Mouse (Mus musculus): Measurements from ENCODE around the gene Zbed4. TPM values are rescaled to one million over a fixed set of nuclear protein-coding genes. Genes with fewer than 3 reads are reported as not detected.
A peak's percentile ranks its signal among the peaks of the same experiment; 100 is the strongest.
"Not testable (repeated sequence)": the region's sequence is repeated elsewhere in the genome, so short reads cannot be mapped to it uniquely, and the experiment has no call there.

Zbed4 gene
- total RNA-seq (2021) = 1 to 10 TPM; 8.1 to 8.8 TPM

- intact Hi-C loops (cut with DNase I) = loop anchor here (1.0 to 5.0 kb wide), 2 partner anchors 18 to 66 kb away; partner anchors contain the start of genes Alg12 and Creld2
Observed at GRCm38 (mm10) chr15:88751564-88752402, at the start of gene Zbed4. Zbed4 (plus strand) TSS chr15:88751660.

GRCm38 (mm10) chr15:88702501-88702900 lies 49.0 kb upstream of the Zbed4 start:
- no peak for DNase-seq (ENCODE audit: low spot score)
- intact Hi-C loops (cut with DNase I) = no loop called here

More at GRCm38 (mm10) chr15:88751564-88752402, at the start of gene Zbed4:
- no peak for DNase-seq (ENCODE audit: low spot score)

- no peak for DNase-seq (ENCODE audit: low spot score)
- intact Hi-C loops (cut with DNase I) = no loop called here
Observed at GRCm38 (mm10) chr15:88704284-88704683, 47.2 kb upstream of the Zbed4 start.

- no peak for DNase-seq (ENCODE audit: low spot score)
- intact Hi-C loops (cut with DNase I) = no loop called here
Observed at GRCm38 (mm10) chr15:88706320-88706719, 45.1 kb upstream of the Zbed4 start.

- intact Hi-C loops (cut with DNase I); DNase-seq (ENCODE audit: low spot score): not testable (repeated sequence)
Observed at GRCm38 (mm10) chr15:88706987-88707386, 44.5 kb upstream of the Zbed4 start.

- no peak for DNase-seq (ENCODE audit: low spot score)
- intact Hi-C loops (cut with DNase I) = no loop called here
Observed at GRCm38 (mm10) chr15:88708204-88708603, 43.3 kb upstream of the Zbed4 start.

- intact Hi-C loops (cut with DNase I) = no loop called here
- no peak for DNase-seq (ENCODE audit: low spot score)
Observed at GRCm38 (mm10) chr15:88708657-88709511, 42.6 kb upstream of the Zbed4 start.

- no peak for DNase-seq (ENCODE audit: low spot score)
- intact Hi-C loops (cut with DNase I) = no loop called here
Observed at GRCm38 (mm10) chr15:88709878-88710277, 41.6 kb upstream of the Zbed4 start.

- intact Hi-C loops (cut with DNase I) = no loop called here
- no peak for DNase-seq (ENCODE audit: low spot score)
Observed at GRCm38 (mm10) chr15:88712501-88712900, 39.0 kb upstream of the Zbed4 start.

- DNase-seq (ENCODE audit: low spot score) = no peak
- intact Hi-C loops (cut with DNase I) = no loop called here
Observed at GRCm38 (mm10) chr15:88714021-88714589, 37.4 kb upstream of the Zbed4 start.

GRCm38 (mm10) chr15:88716350-88716749 lies 35.1 kb upstream of the Zbed4 start:
- intact Hi-C loops (cut with DNase I) = no loop called here
- DNase-seq (ENCODE audit: low spot score) = no peak

- DNase-seq (ENCODE audit: low spot score) = no peak
- intact Hi-C loops (cut with DNase I) = no loop called here
Observed at GRCm38 (mm10) chr15:88717239-88717638, 34.2 kb upstream of the Zbed4 start.

GRCm38 (mm10) chr15:88723205-88723604 lies 28.3 kb upstream of the Zbed4 start:
- intact Hi-C loops (cut with DNase I) = no loop called here
- DNase-seq (ENCODE audit: low spot score) = no peak

GRCm38 (mm10) chr15:88724311-88724710 lies 27.1 kb upstream of the Zbed4 start:
- no peak for DNase-seq (ENCODE audit: low spot score)
- intact Hi-C loops (cut with DNase I) = no loop called here

- intact Hi-C loops (cut with DNase I) = no loop called here
- no peak for DNase-seq (ENCODE audit: low spot score)
Observed at GRCm38 (mm10) chr15:88725036-88725435, 26.4 kb upstream of the Zbed4 start.

- intact Hi-C loops (cut with DNase I) = no loop called here
- DNase-seq (ENCODE audit: low spot score) = no peak
Observed at GRCm38 (mm10) chr15:88727204-88727603, 24.3 kb upstream of the Zbed4 start.

- intact Hi-C loops (cut with DNase I) = loop anchor here (5.0 kb wide), 1 partner anchor 87 kb away; the partner anchor contains the start of genes Alg12 and Creld2
- no peak for DNase-seq (ENCODE audit: low spot score)
Observed at GRCm38 (mm10) chr15:88730717-88731116, 20.7 kb upstream of the Zbed4 start.

- intact Hi-C loops (cut with DNase I) = loop anchor here (1.0 to 5.0 kb wide), 2 partner anchors 19 to 85 kb away; partner anchors contain the start of genes Alg12, Creld2 and Zbed4
- no peak for DNase-seq (ENCODE audit: low spot score)
Observed at GRCm38 (mm10) chr15:88732405-88733020, 18.9 kb upstream of the Zbed4 start.

GRCm38 (mm10) chr15:88733041-88733751 lies 18.3 kb upstream of the Zbed4 start:
- DNase-seq (ENCODE audit: low spot score) = peak; percentile 45
- intact Hi-C loops (cut with DNase I) = loop anchor here (1.0 to 5.0 kb wide), 2 partner anchors 18 to 84 kb away; partner anchors contain the start of genes Alg12, Creld2 and Zbed4

Data from heart, postnatal 25 days (tissue).